15 mouse cellular contexts compared by ENCODE assay signal in the genomic region with DNA sequence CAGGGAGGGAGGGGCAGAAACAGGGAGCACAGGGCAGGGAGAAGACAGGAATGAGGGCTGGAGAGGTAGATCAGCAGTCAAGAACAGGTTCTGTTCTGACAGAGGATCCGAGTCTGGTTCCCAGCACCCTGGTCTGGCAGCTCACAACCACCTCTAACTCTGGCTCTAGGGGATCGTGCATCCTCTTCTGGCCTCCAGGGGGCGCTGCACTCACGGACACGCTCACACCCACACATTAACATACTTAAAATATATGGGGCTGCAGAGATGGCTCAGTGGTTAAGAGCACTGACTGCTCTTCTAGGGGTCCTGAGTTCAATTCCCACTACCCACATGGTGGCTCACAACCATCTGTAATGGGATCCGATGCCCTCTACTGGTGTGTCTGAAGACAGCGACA. TPM values are rescaled to one million over a fixed set of nuclear protein-coding genes. Genes with fewer than 3 reads are reported as not detected.
DNase-seq lines count a peak whose midpoint lies in the region; ATAC-seq and TF ChIP-seq lines count a peak whose summit lies in the region.
"Had no signal": no experiment of that assay in that cellular context is flagged by ENCODE, and none has a peak within 500 bp of the region (broad histone marks: within the 10 kb centered on the region; RNA-seq: fewer than 3 reads in every experiment).

No protein-coding gene starts in this region.

- H3K27ac ChIP-seq in left cerebral cortex, adult 2 months = no peak overlapping the region
- H3K27ac ChIP-seq: hindbrain, embryonic 15.5 days had no signal

- intact Hi-C loops in left cerebral cortex, adult 2 months (cut with DNase I) = no loop called here
- intact Hi-C loops in left cerebral cortex, postnatal 14 days (cut with DNase I) = no loop called here

- TF ChIP-seq CTCF in left cerebral cortex, adult 2 months (IDR thresholded peaks at IDR 0.05) = peak; percentile 19

- peak; percentile 24 for DNase-seq in CD4-positive, CD25-positive, alpha-beta regulatory T cell, adult 2 months (ENCODE audit: low read depth, low spot score)
- DNase-seq in left cerebral cortex, adult 2 months (ENCODE audit: extremely low spot score in 1 of 2, low spot score in 2 of 2) = no peak
- DNase-seq in left cerebral cortex, postnatal 14 days (ENCODE audit: low spot score in 2 of 2) = no peak
- DNase-seq in thymus, postnatal 4 days = peak; percentile 24
- DNase-seq in thymus, postnatal 10 days (ENCODE audit: low spot score in 2 of 2) = no peak
- no peak for DNase-seq in left cerebral cortex, adult 11 months (ENCODE audit: low spot score)
- DNase-seq in lung, postnatal 4 days = no peak
- DNase-seq: cerebellum, adult 9-11 months; kidney, adult 9 months; right cerebral cortex, adult 18-20 months; thymus, postnatal 14 days had no signal

- no peak overlapping the region for H3K4me3 ChIP-seq in left cerebral cortex, adult 2 months
- H3K4me3 ChIP-seq: hindbrain, embryonic 15.5 days had no signal

- no peak for ATAC-seq in CD4-positive, CD25-positive, alpha-beta regulatory T cell, adult 4 months

RNA-seq across cellular contexts. Expression of a gene that starts 24.2 kb away (rescaled TPM):
- not detected for polyA plus RNA-seq in CD4-positive, CD25-positive, alpha-beta regulatory T cell, adult 4 months (2017; shearing (Covaris generic))
- 10 to 100 TPM; 17.0 to 18.3 TPM for total RNA-seq in left cerebral cortex, adult 2 months (2021)
- total RNA-seq in left cerebral cortex, postnatal 14 days (2021) = 10 to 100 TPM; 31.6 to 32.7 TPM
- total RNA-seq: neutrophil, adult 5-6 weeks had no signal

RNA-seq across cellular contexts. Expression of a gene that starts 26.0 kb away (rescaled TPM):
- polyA plus RNA-seq in CD4-positive, CD25-positive, alpha-beta regulatory T cell, adult 4 months (2017; shearing (Covaris generic)) = 1 to 10 TPM; 2.0 to 3.4 TPM
- total RNA-seq in left cerebral cortex, adult 2 months (2021) = 10 to 100 TPM; 57.5 to 60.3 TPM
- 10 to 100 TPM; 36.1 to 43.9 TPM for total RNA-seq in left cerebral cortex, postnatal 14 days (2021)
- total RNA-seq: megakaryocyte-erythroid progenitor cell, adult 5-6 weeks; neutrophil, adult 5-6 weeks had no signal

RNA-seq across cellular contexts. Expression of a gene that starts 32.8 kb away (rescaled TPM):
- polyA plus RNA-seq in CD4-positive, CD25-positive, alpha-beta regulatory T cell, adult 4 months (2017; shearing (Covaris generic)) = 1 to 10 TPM in 1 of 2 experiments, under 1 TPM in 1; 0.63 to 1.1 TPM
- 10 to 100 TPM; 41.2 to 45.1 TPM for total RNA-seq in left cerebral cortex, adult 2 months (2021)
- 10 to 100 TPM; 39.4 to 40.1 TPM for total RNA-seq in left cerebral cortex, postnatal 14 days (2021)
- total RNA-seq: megakaryocyte-erythroid progenitor cell, adult 5-6 weeks; neutrophil, adult 5-6 weeks had no signal

RNA-seq across cellular contexts. Expression of a gene that starts 38.6 kb away (rescaled TPM):
- 1 to 10 TPM in 1 of 2 experiments, under 1 TPM in 1; 0.31 to 1.9 TPM for polyA plus RNA-seq in CD4-positive, CD25-positive, alpha-beta regulatory T cell, adult 4 months (2017; shearing (Covaris generic))
- total RNA-seq in left cerebral cortex, adult 2 months (2021) = 10 to 100 TPM; 44.5 to 48.3 TPM
- total RNA-seq in left cerebral cortex, postnatal 14 days (2021) = 10 to 100 TPM; 42.5 to 44.9 TPM
- total RNA-seq: megakaryocyte-erythroid progenitor cell, adult 5-6 weeks; neutrophil, adult 5-6 weeks had no signal

Comparison
In these comparisons a context has a peak if more than half of its experiments do, and no peak if none do; other contexts are left out.
1. DNase-seq: peak in CD4-positive, CD25-positive, alpha-beta regulatory T cell, adult 2 months (single experiment) and thymus, postnatal 4 days (single experiment); none in left cerebral cortex, adult 2 months (0 of 2), left cerebral cortex, postnatal 14 days (0 of 2), thymus, postnatal 10 days (0 of 2), left cerebral cortex, adult 11 months (single experiment) and lung, postnatal 4 days (0 of 2).